Mouse (Mus musculus): Measurements from ENCODE around the gene Ldlrad3. TPM values are rescaled to one million over a fixed set of nuclear protein-coding genes. Genes with fewer than 3 reads are reported as not detected.

The Ldlrad3 gene
- total and polyA plus RNA-seq, 3 experiments = 3.5 to 6.1 TPM; not detected in 1

- Histone ChIP-seq H3K9ac (ENCODE audit: control insufficient read depth, low read depth, low read length, poor library complexity, severe bottlenecking) (no peak overlapping the region), H3K4me1 (ENCODE audit: control insufficient read depth in 1 of 2, insufficient read depth in 2 of 2, low read length in 2 of 2) (no peaks in the 10 kb centered on the region), H3K27ac (ENCODE audit: control insufficient read depth, low read depth, low read length) (no peak overlapping the region), H3K4me3 (ENCODE audit: control insufficient read depth in 1 of 2, insufficient read depth in 1 of 2, low read depth in 2 of 2, low read length in 2 of 2) (no peak overlapping the region), H3K27me3 (ENCODE audit: control insufficient read depth in 1 of 2, insufficient read depth in 2 of 2, low read length in 2 of 2) (no peaks in the 10 kb centered on the region), H3K79me2 (ENCODE audit: control insufficient read depth, insufficient read depth, low read length, poor library complexity) (no peaks in the 10 kb centered on the region), H3K36me3 (ENCODE audit: control insufficient read depth in 1 of 2, insufficient read depth in 2 of 2, low read length in 2 of 2) (no peaks in the 10 kb centered on the region), H3K9me3 (replicated peaks; ENCODE audit: insufficient read depth, low read length) (no peaks in the 10 kb centered on the region)
- TF ChIP-seq CHD1 (IDR thresholded peaks at IDR 0.05; ENCODE audit: low read depth, low read length) (no peak), MAFK (IDR thresholded peaks at IDR 0.05; ENCODE audit: borderline replicate concordance, low read depth, low read length) (no peak), MAX (IDR thresholded peaks at IDR 0.05; ENCODE audit: low read length) (no peak), POLR2A (IDR thresholded peaks at IDR 0.05; ENCODE audit: control insufficient read depth in 1 of 2, insufficient read depth in 1 of 2, low read depth in 1 of 2, low read length in 2 of 2, poor library complexity in 1 of 2) (no peak), MEF2A (IDR thresholded peaks at IDR 0.05; ENCODE audit: extremely low read depth, insufficient replicate concordance, low read depth, low read length, poor library complexity, severe bottlenecking) (no peak), POLR2AphosphoS2 (IDR thresholded peaks at IDR 0.05; ENCODE audit: low read length) (no peak), CTCF (IDR thresholded peaks at IDR 0.05 in 2 of 3, conservative IDR thresholded peaks at IDR 0.05 in 1 of 3; ENCODE audit: control insufficient read depth in 1 of 3, insufficient read depth in 1 of 3, low read depth in 2 of 3, low read length in 3 of 3, poor library complexity in 1 of 3, severe bottlenecking in 1 of 3) (no peak), MYB (IDR thresholded peaks at IDR 0.05; ENCODE audit: low read depth, low read length) (no peak), KAT2A (conservative IDR thresholded peaks at IDR 0.05; ENCODE audit: low read depth, low read length) (no peak), RCOR1 (IDR thresholded peaks at IDR 0.05; ENCODE audit: low read depth, low read length) (no peak), MYC (IDR thresholded peaks at IDR 0.05; ENCODE audit: low read depth, low read length) (no peak), E2F4 (IDR thresholded peaks at IDR 0.05; ENCODE audit: borderline replicate concordance, low read depth, low read length) (no peak), GABPA (IDR thresholded peaks at IDR 0.05; ENCODE audit: low read depth, low read length) (no peak), MAZ (IDR thresholded peaks at IDR 0.05; ENCODE audit: low read depth, low read length) (no peak), TBP (IDR thresholded peaks at IDR 0.05; ENCODE audit: low read depth, low read length) (no peak), TAL1 (IDR thresholded peaks at IDR 0.05; ENCODE audit: low read length) (no peak), USF2 (IDR thresholded peaks at IDR 0.05; ENCODE audit: borderline replicate concordance in 1 of 2, insufficient read depth in 1 of 2, low read depth in 1 of 2, low read length in 2 of 2) (no peak), MXI1 (IDR thresholded peaks at IDR 0.05; ENCODE audit: low read depth, low read length) (no peak)
- no peak for DNase-seq (ENCODE audit: low read depth, low spot score)
Observed at GRCm38 (mm10) chr2:102145036-102145435, 41.1 kb downstream of the Ldlrad3 start.

- no peak for DNase-seq (ENCODE audit: low read depth, low spot score)
- Histone ChIP-seq H3K4me1 (ENCODE audit: control insufficient read depth in 1 of 2, insufficient read depth in 2 of 2, low read length in 2 of 2) (no peaks in the 10 kb centered on the region), H3K9me3 (replicated peaks; ENCODE audit: insufficient read depth, low read length) (no peaks in the 10 kb centered on the region), H3K9ac (ENCODE audit: control insufficient read depth, low read depth, low read length, poor library complexity, severe bottlenecking) (no peak overlapping the region), H3K27ac (ENCODE audit: control insufficient read depth, low read depth, low read length) (no peak overlapping the region), H3K27me3 (ENCODE audit: control insufficient read depth in 1 of 2, insufficient read depth in 2 of 2, low read length in 2 of 2) (no peaks in the 10 kb centered on the region), H3K36me3 (ENCODE audit: control insufficient read depth in 1 of 2, insufficient read depth in 2 of 2, low read length in 2 of 2) (no peaks in the 10 kb centered on the region), H3K79me2 (ENCODE audit: control insufficient read depth, insufficient read depth, low read length, poor library complexity) (no peaks in the 10 kb centered on the region), H3K4me3 (ENCODE audit: control insufficient read depth in 1 of 2, insufficient read depth in 1 of 2, low read depth in 2 of 2, low read length in 2 of 2) (no peak overlapping the region)
- no peak for TF ChIP-seq MEF2A (IDR thresholded peaks at IDR 0.05; ENCODE audit: extremely low read depth, insufficient replicate concordance, low read depth, low read length, poor library complexity, severe bottlenecking)
- no peak for TF ChIP-seq GABPA (IDR thresholded peaks at IDR 0.05; ENCODE audit: low read depth, low read length)
- no peak for TF ChIP-seq ZC3H11A (IDR thresholded peaks at IDR 0.05; ENCODE audit: low read depth, low read length)
- TF ChIP-seq ZMIZ1 (IDR thresholded peaks at IDR 0.05; ENCODE audit: low read depth, low read length) = no peak
- TF ChIP-seq ZKSCAN1 (IDR thresholded peaks at IDR 0.05; ENCODE audit: low read depth, low read length) = no peak
- no peak for TF ChIP-seq HCFC1 (IDR thresholded peaks at IDR 0.05; ENCODE audit: low read depth, low read length)
- TF ChIP-seq ELF1 (IDR thresholded peaks at IDR 0.05; ENCODE audit: low read depth, low read length) = no peak
- no peak for TF ChIP-seq GATA1 (IDR thresholded peaks at IDR 0.05; ENCODE audit: low read depth, low read length)
- no peak for TF ChIP-seq TAL1 (IDR thresholded peaks at IDR 0.05; ENCODE audit: low read length)
Observed at GRCm38 (mm10) chr2:102144311-102144710, 41.9 kb downstream of the Ldlrad3 start.
